Mouse (Mus musculus): Measurements from ENCODE around the gene Pycr2. TPM values are rescaled to one million over a fixed set of nuclear protein-coding genes. Genes with fewer than 3 reads are reported as not detected.
"Not testable (repeated sequence)": the region's sequence is repeated elsewhere in the genome, so short reads cannot be mapped to it uniquely, and the experiment has no call there.

Gene Pycr2
- polyA plus RNA-seq, 1 experiment from 2014 or later, result 63.7 TPM

DNA sequence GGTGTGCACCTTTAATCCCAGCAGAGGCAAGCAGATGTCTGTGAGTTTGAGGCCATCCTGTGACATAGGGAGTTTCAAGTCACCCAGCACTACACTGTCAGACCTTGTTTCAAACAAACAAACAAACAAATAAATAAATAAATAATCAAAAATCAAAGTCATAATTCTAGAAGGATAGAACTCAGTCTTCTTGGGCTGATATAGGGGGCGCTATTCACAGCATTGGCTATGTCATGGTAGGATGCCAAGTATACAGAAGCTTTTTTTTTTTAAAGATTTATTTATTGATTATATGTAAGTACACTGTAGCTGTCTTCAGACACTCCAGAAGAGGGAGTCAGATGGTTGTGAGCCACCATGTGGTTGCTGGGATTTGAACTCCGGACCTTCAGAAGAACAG, 34.7 kb downstream of the Pycr2 start:
- not testable (repeated sequence) for H3K9me3 ChIP-seq (ENCODE audit: control insufficient read depth, low read length); H3K27ac ChIP-seq (replicated peaks); ATAC-seq (ENCODE audit: low FRiP score, low TSS enrichment); H3K27me3 ChIP-seq (ENCODE audit: control insufficient read depth, insufficient read depth, low read length); DNase-seq (ENCODE audit: low spot score); H3K9ac ChIP-seq (ENCODE audit: low read length); H3K36me3 ChIP-seq (ENCODE audit: control insufficient read depth, insufficient read depth, low read length); H3K4me3 ChIP-seq (ENCODE audit: low read depth, low read length); H3K4me2 ChIP-seq (replicated peaks; ENCODE audit: low read depth)
- H3K4me1 ChIP-seq (replicated peaks; ENCODE audit: control insufficient read depth, insufficient read depth), result peaks cover 16% of the 10 kb centered on the region
- WGBS, result 77% methylated on average over 2 of the region's 2 CpGs
- peak; percentile 30 for TF ChIP-seq CTCF (IDR thresholded peaks at IDR 0.05; ENCODE audit: low read depth)

DNA sequence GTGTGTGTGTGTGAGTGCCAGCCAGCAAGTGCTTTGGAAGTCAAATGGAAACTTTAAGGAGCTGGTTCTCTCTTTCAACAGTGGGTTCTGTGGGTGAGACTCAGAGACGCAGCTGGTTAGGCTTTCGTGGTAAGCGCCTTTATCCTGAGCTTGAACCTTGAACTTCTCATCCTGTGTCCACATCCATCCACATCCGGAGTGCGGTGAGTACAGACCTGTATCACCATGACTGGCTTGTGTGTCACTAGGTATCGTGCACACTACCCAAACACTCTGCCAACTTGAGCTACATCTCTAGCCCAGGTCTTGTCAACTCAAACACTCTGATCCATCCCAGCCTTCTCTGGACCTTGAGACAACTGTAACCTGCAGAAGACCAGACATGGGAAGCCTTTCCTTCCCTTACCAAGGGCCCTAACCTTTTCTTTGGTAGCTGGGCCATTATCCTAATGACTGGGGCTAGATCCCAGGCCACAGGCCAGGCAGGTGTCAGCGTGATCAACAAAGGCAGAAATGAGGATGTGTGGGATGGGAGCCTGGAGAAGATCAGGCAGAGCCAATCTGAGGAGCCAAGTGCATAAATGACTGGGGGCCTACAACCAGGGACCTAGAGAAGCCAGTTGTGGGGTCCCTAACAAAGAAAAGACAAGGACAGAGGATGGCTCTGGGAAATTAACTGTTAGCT, 36.8 kb downstream of the Pycr2 start:
- Histone ChIP-seq H3K4me1 (replicated peaks; ENCODE audit: control insufficient read depth, insufficient read depth) (peaks cover 26% of the 10 kb centered on the region), H3K27ac (replicated peaks) (peak overlapping the region; percentile 99), H3K9me3 (ENCODE audit: control insufficient read depth, low read length) (no peaks in the 10 kb centered on the region), H3K4me2 (replicated peaks; ENCODE audit: low read depth) (peak overlapping the region; percentile 83), H3K4me3 (ENCODE audit: low read depth, low read length) (peak overlapping the region; percentile 91; the same call in 1 of the 2 replicates), H3K36me3 (ENCODE audit: control insufficient read depth, insufficient read depth, low read length) (no peaks in the 10 kb centered on the region), H3K27me3 (ENCODE audit: control insufficient read depth, insufficient read depth, low read length) (no peaks in the 10 kb centered on the region), H3K9ac (ENCODE audit: low read length) (peak overlapping the region; percentile 93; the same call in 1 of the 2 replicates)
- WGBS, result 85% methylated on average over 7 of the region's 7 CpGs
- TF ChIP-seq EP300 (optimal IDR thresholded peaks at IDR 0.05) (no peak), CTCF (IDR thresholded peaks at IDR 0.05; ENCODE audit: low read depth) (no peak)
- ATAC-seq (ENCODE audit: low FRiP score, low TSS enrichment) (no peak), DNase-seq (ENCODE audit: low spot score) (no peak)

DNA sequence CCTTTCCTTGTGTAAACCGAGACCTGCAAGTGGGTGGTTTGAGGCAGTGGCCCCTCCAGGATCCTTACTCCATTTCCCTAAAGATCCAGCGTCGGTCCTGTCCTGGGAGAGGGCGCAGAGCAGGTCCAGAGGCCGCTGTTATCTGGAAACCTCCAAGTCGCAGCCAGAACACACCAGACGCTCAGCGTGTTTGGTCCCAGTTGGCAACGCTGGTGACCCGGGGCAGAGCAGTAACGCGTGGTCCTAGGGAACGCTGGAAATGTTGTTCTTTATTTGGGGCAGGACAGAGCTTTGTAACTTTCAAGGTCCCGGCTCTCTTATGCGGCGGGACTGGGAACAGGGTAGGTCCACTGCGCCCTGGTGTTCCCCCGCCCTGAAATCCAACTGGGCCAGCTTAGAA, 37.6 kb downstream of the Pycr2 start:
- TF ChIP-seq EP300 (optimal IDR thresholded peaks at IDR 0.05) (no peak), CTCF (IDR thresholded peaks at IDR 0.05; ENCODE audit: low read depth) (no peak)
- Histone ChIP-seq H3K27me3 (ENCODE audit: control insufficient read depth, insufficient read depth, low read length) (no peaks in the 10 kb centered on the region), H3K9me3 (ENCODE audit: control insufficient read depth, low read length) (no peaks in the 10 kb centered on the region), H3K9ac (ENCODE audit: low read length) (peak overlapping the region; percentile 93), H3K27ac (replicated peaks) (peak overlapping the region; percentile 99), H3K4me1 (replicated peaks; ENCODE audit: control insufficient read depth, insufficient read depth) (peaks cover 31% of the 10 kb centered on the region), H3K4me2 (replicated peaks; ENCODE audit: low read depth) (peak overlapping the region; percentile 83), H3K36me3 (ENCODE audit: control insufficient read depth, insufficient read depth, low read length) (no peaks in the 10 kb centered on the region), H3K4me3 (ENCODE audit: low read depth, low read length) (peak overlapping the region; percentile 91)
- DNase-seq (ENCODE audit: low spot score), result peak; percentile 49
- ATAC-seq (ENCODE audit: low FRiP score, low TSS enrichment), result peak; percentile 3; the same call in 1 of the 2 replicates
- WGBS, result 4% methylated on average over 18 of the region's 18 CpGs

DNA sequence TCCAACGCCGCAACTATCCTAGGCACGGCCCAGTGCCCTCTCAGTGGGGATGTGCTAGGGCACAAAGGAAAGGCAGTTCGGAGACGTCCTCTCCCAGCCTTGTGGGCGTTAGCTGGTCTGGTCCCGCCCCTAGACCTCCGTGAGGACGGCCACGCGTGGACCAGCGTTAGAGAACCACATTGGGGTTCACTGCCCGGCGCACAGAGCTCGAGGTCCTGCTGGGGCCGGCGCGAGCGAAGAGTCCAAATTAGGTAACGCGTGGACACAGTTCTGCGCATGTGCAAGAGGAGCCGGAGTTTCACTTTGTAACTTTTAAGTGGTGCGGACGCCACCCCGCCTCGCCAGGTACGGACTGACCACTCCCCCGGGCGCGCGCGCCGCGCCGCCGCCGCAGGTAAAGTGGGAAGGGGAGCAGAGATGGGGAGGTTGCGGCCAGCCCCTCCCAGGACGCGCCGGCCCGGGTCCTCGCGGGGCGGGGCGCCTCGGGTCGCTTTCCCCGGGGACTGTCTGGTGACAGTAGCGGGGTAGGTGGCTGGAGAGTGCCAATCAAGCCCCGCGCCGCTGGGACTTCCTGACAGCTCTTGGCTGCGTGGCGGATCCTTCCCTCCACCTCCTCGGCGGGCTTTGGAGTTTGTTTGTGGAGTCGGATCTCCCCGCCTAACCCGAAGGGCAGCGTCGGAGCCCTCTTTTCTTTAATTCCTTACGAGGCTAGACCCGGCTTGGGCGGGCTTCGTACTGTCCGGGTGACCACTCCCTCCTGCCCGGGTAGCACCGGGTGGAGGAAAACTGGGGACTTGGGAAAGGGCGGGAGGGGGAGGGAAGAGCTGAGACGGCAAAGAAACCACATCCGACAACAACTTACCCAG, 38.3 kb downstream of the Pycr2 start, which contains the start of gene Tmem63a:
TSS of gene Tmem63a (plus strand) at position 179 of the 866 bp plus-strand sequence.
- peaks cover 31% of the 10 kb centered on the region for H3K4me1 ChIP-seq (replicated peaks; ENCODE audit: control insufficient read depth, insufficient read depth)
- peak within 1 kb of the TSS; percentile 91 for H3K4me3 ChIP-seq (ENCODE audit: low read depth, low read length)
- peak within 1 kb of the TSS; percentile 83 for H3K4me2 ChIP-seq (replicated peaks; ENCODE audit: low read depth)
- DNase-seq (ENCODE audit: low spot score) (peak; percentile 90), ATAC-seq (ENCODE audit: low FRiP score, low TSS enrichment) (peak; percentile 57)
- TF ChIP-seq CTCF (IDR thresholded peaks at IDR 0.05; ENCODE audit: low read depth) (no peak), EP300 (optimal IDR thresholded peaks at IDR 0.05) (no peak)
- H3K9ac ChIP-seq (ENCODE audit: low read length), result peak within 1 kb of the TSS; percentile 93
- no peaks in the 10 kb centered on the region for H3K27me3 ChIP-seq (ENCODE audit: control insufficient read depth, insufficient read depth, low read length)
- WGBS, result under 1% methylated on average over 73 of the region's 73 CpGs
- H3K36me3 ChIP-seq (ENCODE audit: control insufficient read depth, insufficient read depth, low read length), result no peaks in the 10 kb centered on the region
- no peaks in the 10 kb centered on the region for H3K9me3 ChIP-seq (ENCODE audit: control insufficient read depth, low read length)
- H3K27ac ChIP-seq (replicated peaks), result peak within 1 kb of the TSS; percentile 99

DNA sequence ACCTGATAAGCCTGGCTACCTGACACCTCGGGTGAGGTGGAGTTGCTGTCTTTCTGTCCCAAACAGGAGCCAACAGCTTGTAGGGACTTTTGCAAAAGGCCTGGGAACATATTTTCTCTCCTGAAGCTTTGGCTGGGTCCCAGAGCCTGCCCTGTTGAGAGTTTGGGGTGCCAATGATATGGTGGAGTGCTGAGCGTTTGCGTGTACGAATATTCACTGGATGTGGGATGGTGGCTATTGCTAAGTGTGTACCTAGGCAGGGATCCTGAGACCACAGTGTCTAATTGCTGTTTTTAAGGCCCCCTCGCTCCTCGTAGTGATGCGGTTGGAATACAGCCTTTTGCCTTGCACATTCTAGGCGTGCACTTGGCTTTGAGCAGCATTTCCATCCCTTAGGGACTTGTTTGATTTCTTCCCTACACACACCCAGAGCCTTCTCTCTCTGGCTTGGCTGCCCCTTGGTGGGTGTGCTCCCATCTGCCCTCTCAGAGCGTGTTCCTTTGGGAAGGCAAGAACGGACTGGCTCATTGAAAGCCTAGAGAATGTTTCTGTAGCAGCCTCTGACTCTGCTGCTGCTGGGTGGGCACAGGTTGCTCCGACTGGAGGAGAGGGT, 39.0 kb downstream of the Pycr2 start:
- peaks cover 31% of the 10 kb centered on the region for H3K4me1 ChIP-seq (replicated peaks; ENCODE audit: control insufficient read depth, insufficient read depth)
- ATAC-seq (ENCODE audit: low FRiP score, low TSS enrichment) (no peak), DNase-seq (ENCODE audit: low spot score) (no peak)
- H3K9ac ChIP-seq (ENCODE audit: low read length), result peak overlapping the region; percentile 93
- H3K9me3 ChIP-seq (ENCODE audit: control insufficient read depth, low read length), result no peaks in the 10 kb centered on the region
- H3K4me3 ChIP-seq (ENCODE audit: low read depth, low read length), result peak overlapping the region; percentile 91
- 25% methylated on average over 11 of the region's 11 CpGs for WGBS
- no peaks in the 10 kb centered on the region for H3K27me3 ChIP-seq (ENCODE audit: control insufficient read depth, insufficient read depth, low read length)
- H3K27ac ChIP-seq (replicated peaks), result peak overlapping the region; percentile 99
- H3K36me3 ChIP-seq (ENCODE audit: control insufficient read depth, insufficient read depth, low read length), result no peaks in the 10 kb centered on the region
- TF ChIP-seq CTCF (IDR thresholded peaks at IDR 0.05; ENCODE audit: low read depth) (no peak), EP300 (optimal IDR thresholded peaks at IDR 0.05) (no peak)
- peak overlapping the region; percentile 83 for H3K4me2 ChIP-seq (replicated peaks; ENCODE audit: low read depth)

Measured in stomach, postnatal 0 days (tissue).